Mouse (Mus musculus) myocyte (in vitro differentiated cells): ENCODE data around the gene Habp2.

Experiments used
- CEBPB ChIP-seq: IDR thresholded peaks from 2 replicates; pipeline ENCODE4 v1.6.1; 2011; ENCODE audit warnings: mild to moderate bottlenecking, moderate library complexity; ENCODE audit not compliant: poor library complexity, insufficient read depth, severe bottlenecking
- E2F4 ChIP-seq: IDR thresholded peaks from one replicate; pipeline ENCODE4 v1.6.1; 2011; ENCODE audit warnings: mild to moderate bottlenecking, control low read depth, moderate library complexity; ENCODE audit not compliant: insufficient read depth
- MAX ChIP-seq: IDR thresholded peaks from one replicate; pipeline ENCODE4 v1.6.1; 2011; ENCODE audit warnings: low read depth, mild to moderate bottlenecking, control low read depth
- MYOD1 ChIP-seq, 3 experiments: IDR thresholded peaks; one replicate each; pipeline ENCODE4 v1.6.1; 2011; ENCODE audit warnings: control low read depth in 2 of 3, low read depth in 2 of 3, mild to moderate bottlenecking in 2 of 3, moderate library complexity in 1 of 3; ENCODE audit not compliant: insufficient read length in 2 of 3, control insufficient read depth in 1 of 3
- POLR2A ChIP-seq: IDR thresholded peaks from one replicate; pipeline ENCODE4 v1.6.1; 2011; ENCODE audit warnings: low read depth, mild to moderate bottlenecking, control low read depth, moderate library complexity; ENCODE audit not compliant: insufficient read length
- TCF12 ChIP-seq: IDR thresholded peaks from one replicate; pipeline ENCODE4 v1.6.1; 2011; ENCODE audit warnings: mild to moderate bottlenecking, control low read depth; ENCODE audit not compliant: poor library complexity, insufficient read depth, severe bottlenecking
- USF1 ChIP-seq: IDR thresholded peaks from one replicate; pipeline ENCODE4 v1.6.1; 2011; ENCODE audit warnings: low read depth, mild to moderate bottlenecking, control low read depth, moderate library complexity

DNA sequence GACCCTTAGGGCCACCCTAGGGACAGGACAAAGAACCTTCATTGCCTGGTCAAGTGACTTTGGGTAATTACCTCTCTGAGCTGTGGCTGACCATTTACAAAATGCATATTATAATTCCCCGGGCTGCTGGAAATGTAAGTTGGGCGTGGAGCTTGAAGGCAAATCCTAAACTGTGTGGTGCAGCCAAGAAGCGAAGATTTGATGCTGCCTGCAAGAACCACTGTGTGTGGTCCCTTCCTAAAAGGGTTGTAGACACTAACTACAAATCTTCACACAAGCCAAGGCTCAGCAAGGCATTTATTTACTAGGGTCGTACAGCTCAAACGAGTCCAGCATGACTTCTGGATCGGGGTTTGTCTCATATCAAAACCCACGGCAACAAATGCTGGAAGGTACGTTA, 77.6 kb downstream of the Habp2 start:
- TF ChIP-seq POLR2A (no peak), USF1 (no peak), MAX (no peak), MYOD1 (IDR thresholded peaks at IDR 0.05; ENCODE audit: control insufficient read depth in 1 of 3, insufficient read length in 2 of 3, low read depth in 2 of 3) (no peak), CEBPB (no peak), TCF12 (no peak), E2F4 (no peak)
